Mouse (Mus musculus) CH12.LX (cell line): ENCODE results near the gene Clcn6. TPM values are rescaled to one million over a fixed set of nuclear protein-coding genes. Genes with fewer than 3 reads are reported as not detected.
A peak's percentile ranks its signal among the peaks of the same experiment; 100 is the strongest.

ENCODE experiments used
- DNase-seq: peaks from one replicate; pipeline ENCODE4 v3.0.0-alpha.2; 2013; ENCODE audit errors: extremely low read depth
- H3K27ac ChIP-seq: 2 replicates; pipeline ENCODE4 v1.5.1; 2012; ENCODE audit warnings: low read depth, mild to moderate bottlenecking, control low read depth, moderate library complexity; ENCODE audit not compliant: insufficient read depth
- H3K27me3 ChIP-seq: replicated peaks from 2 replicates; pipeline ENCODE3; 2012; ENCODE audit warnings: inconsistent platforms
- H3K36me3 ChIP-seq, 2 experiments: replicated peaks in 1 of 2; 2 replicates each; pipeline versions ENCODE3 to v1.6.1; 2012; ENCODE audit warnings: inconsistent platforms in 1 of 2, low read length in 1 of 2, mild to moderate bottlenecking in 1 of 2, mixed read lengths in 1 of 2, moderate library complexity in 1 of 2; ENCODE audit not compliant: control insufficient read depth in 1 of 2, insufficient read depth in 1 of 2
- H3K4me1 ChIP-seq, 2 experiments: 2 replicates each; pipeline ENCODE4 v1.6.1; 2012; ENCODE audit warnings: inconsistent platforms in 1 of 2, moderate library complexity in 1 of 2; ENCODE audit not compliant: insufficient read depth in 2 of 2, control insufficient read depth in 1 of 2
- H3K4me2 ChIP-seq: 2 replicates; pipeline ENCODE4 v1.6.1; 2012; ENCODE audit warnings: low read depth, mild to moderate bottlenecking, control low read depth; ENCODE audit not compliant: poor library complexity, insufficient read depth, severe bottlenecking
- H3K4me3 ChIP-seq, 3 experiments: fragments of 150-350 bp in 1 of 3; sonication (generic) in 1 of 3; replicated peaks in 1 of 3; 2 replicates each; pipeline versions ENCODE3 to v1.5.1; 2011 to 2012; ENCODE audit warnings: low read depth in 2 of 3, low read length in 2 of 3, mild to moderate bottlenecking in 2 of 3, moderate library complexity in 2 of 3, control low read depth in 1 of 3, improper control_type of control experiment in 1 of 3, inconsistent platforms in 1 of 3, mixed read lengths in 1 of 3; ENCODE audit not compliant: poor library complexity in 1 of 3
- H3K79me2 ChIP-seq: replicated peaks from 2 replicates; pipeline ENCODE4 v1.6.1; 2012; ENCODE audit warnings: mild to moderate bottlenecking, moderate library complexity; ENCODE audit not compliant: control insufficient read depth, poor library complexity, insufficient read depth, severe bottlenecking; ENCODE audit errors: extremely low read depth
- H3K9ac ChIP-seq: 2 replicates; pipeline ENCODE4 v1.6.1; 2012; ENCODE audit warnings: low read depth, mild to moderate bottlenecking, control low read depth, moderate library complexity; ENCODE audit not compliant: insufficient read depth
- H3K9me3 ChIP-seq: replicated peaks from 2 replicates; pipeline ENCODE3; 2012; ENCODE audit warnings: low read length, inconsistent platforms, mixed read lengths
- CHD1 ChIP-seq: IDR thresholded peaks from 2 replicates; pipeline ENCODE4 v1.6.1; 2012; ENCODE audit warnings: low read depth, low read length, improper control_type of control experiment, inconsistent platforms
- CTCF ChIP-seq, 2 experiments: IDR thresholded peaks in 1 of 2; conservative IDR thresholded peaks in 1 of 2; 2 replicates each; pipeline ENCODE4 v1.5.1; 2011 to 2012; ENCODE audit warnings: low read depth in 2 of 2, low read length in 2 of 2, improper control_type of control experiment in 1 of 2, inconsistent platforms in 1 of 2, mild to moderate bottlenecking in 1 of 2, moderate library complexity in 1 of 2
- EP300 ChIP-seq: IDR thresholded peaks from 2 replicates; pipeline ENCODE4 v1.6.1; 2011; ENCODE audit warnings: low read length, improper control_type of control experiment
- IRF4 ChIP-seq: IDR thresholded peaks from 2 replicates; pipeline ENCODE4 v1.6.1; 2014; ENCODE audit warnings: low read depth, mild to moderate bottlenecking, inconsistent platforms, low read length, improper control_type of control experiment
- JUN ChIP-seq: IDR thresholded peaks from 2 replicates; pipeline ENCODE4 v1.6.1; 2011; ENCODE audit warnings: low read depth, mild to moderate bottlenecking, low read length, improper control_type of control experiment, moderate library complexity; ENCODE audit not compliant: insufficient read depth
- KAT2A ChIP-seq: IDR thresholded peaks from 2 replicates; pipeline ENCODE4 v1.6.1; 2012; ENCODE audit warnings: low read length, improper control_type of control experiment, inconsistent platforms; ENCODE audit not compliant: insufficient replicate concordance
- MAFK ChIP-seq: IDR thresholded peaks from 2 replicates; pipeline ENCODE4 v1.6.1; 2011; ENCODE audit warnings: low read length, improper control_type of control experiment; ENCODE audit not compliant: insufficient replicate concordance
- MAZ ChIP-seq: IDR thresholded peaks from 2 replicates; pipeline ENCODE4 v1.6.1; 2012; ENCODE audit warnings: low read depth, mild to moderate bottlenecking, inconsistent platforms, low read length, improper control_type of control experiment, moderate library complexity
- MXI1 ChIP-seq: IDR thresholded peaks from 2 replicates; pipeline ENCODE4 v1.6.1; 2011; ENCODE audit warnings: mild to moderate bottlenecking, low read depth, low read length, improper control_type of control experiment
- NELFE ChIP-seq: IDR thresholded peaks from 2 replicates; pipeline ENCODE4 v1.6.1; 2011; ENCODE audit warnings: low read depth, low read length, improper control_type of control experiment
- PAX5 ChIP-seq: IDR thresholded peaks from 2 replicates; pipeline ENCODE4 v1.6.1; 2012; ENCODE audit warnings: low read length, inconsistent platforms, mixed read lengths
- POLR2A ChIP-seq: IDR thresholded peaks from 2 replicates; pipeline ENCODE4 v1.6.1; 2011; ENCODE audit warnings: low read depth, mild to moderate bottlenecking, improper control_type of control experiment, low read length
- RAD21 ChIP-seq: IDR thresholded peaks from 2 replicates; pipeline ENCODE4 v1.6.1; 2011; ENCODE audit warnings: low read depth, mild to moderate bottlenecking, low read length, improper control_type of control experiment, moderate library complexity
- TBP ChIP-seq: conservative IDR thresholded peaks from 2 replicates; pipeline ENCODE4 v1.6.1; 2011; ENCODE audit warnings: low read depth, low read length, improper control_type of control experiment
- TCF12 ChIP-seq: IDR thresholded peaks from 2 replicates; pipeline ENCODE4 v1.6.1; 2014; ENCODE audit warnings: low read depth, mild to moderate bottlenecking, inconsistent platforms, low read length, improper control_type of control experiment
- UBTF ChIP-seq: IDR thresholded peaks from 2 replicates; pipeline ENCODE4 v1.6.1; 2012; ENCODE audit warnings: low read depth, mild to moderate bottlenecking, inconsistent platforms, low read length, improper control_type of control experiment, moderate library complexity
- ZNF384 ChIP-seq: IDR thresholded peaks from 2 replicates; pipeline ENCODE4 v1.6.1; 2012; ENCODE audit warnings: low read depth, low read length, improper control_type of control experiment, inconsistent platforms
- dilution Hi-C: fragments of 300-500 bp; cut with MboI; formaldehyde crosslinking; loops from 2 replicates; pipeline ENCODE4 v1.14.3; 2020; ENCODE audit warnings: low sequenced_read_pairs; ENCODE audit not compliant: extremely low pct_unique_long_range_greater_than_20kb, extremely low pct_ligation_motif_present
- in situ Hi-C: fragments of 300-500 bp; cut with MboI; formaldehyde crosslinking; loops from 3 replicates; pipeline ENCODE4 v1.14.3; 2019; ENCODE audit warnings: low sequenced_read_pairs, low pct_ligation_motif_present, low pct_unique_long_range_greater_than_20kb, mixed read lengths
- polyA plus RNA-seq: library from polyadenylated mRNA; unstranded; fragments of >175 nt; gene quantifications from 2 replicates; pipeline ENCODE4 v1.2.1, GENCODE M21; 2012; ENCODE audit warnings: low read depth; ENCODE audit not compliant: insufficient read length
- total RNA-seq, 2 experiments: library from RNA; depleted of rRNA; stranded (reverse); fragments of 300-350 nt in 1 of 2; fragments of >200 nt in 1 of 2; gene quantifications; 2 replicates each; pipeline ENCODE4 v1.2.3; 2012 to 2014

Clcn6 gene
- total and polyA plus RNA-seq, 3 experiments = 4.8 to 10.6 (median 5.7) TPM

DNA sequence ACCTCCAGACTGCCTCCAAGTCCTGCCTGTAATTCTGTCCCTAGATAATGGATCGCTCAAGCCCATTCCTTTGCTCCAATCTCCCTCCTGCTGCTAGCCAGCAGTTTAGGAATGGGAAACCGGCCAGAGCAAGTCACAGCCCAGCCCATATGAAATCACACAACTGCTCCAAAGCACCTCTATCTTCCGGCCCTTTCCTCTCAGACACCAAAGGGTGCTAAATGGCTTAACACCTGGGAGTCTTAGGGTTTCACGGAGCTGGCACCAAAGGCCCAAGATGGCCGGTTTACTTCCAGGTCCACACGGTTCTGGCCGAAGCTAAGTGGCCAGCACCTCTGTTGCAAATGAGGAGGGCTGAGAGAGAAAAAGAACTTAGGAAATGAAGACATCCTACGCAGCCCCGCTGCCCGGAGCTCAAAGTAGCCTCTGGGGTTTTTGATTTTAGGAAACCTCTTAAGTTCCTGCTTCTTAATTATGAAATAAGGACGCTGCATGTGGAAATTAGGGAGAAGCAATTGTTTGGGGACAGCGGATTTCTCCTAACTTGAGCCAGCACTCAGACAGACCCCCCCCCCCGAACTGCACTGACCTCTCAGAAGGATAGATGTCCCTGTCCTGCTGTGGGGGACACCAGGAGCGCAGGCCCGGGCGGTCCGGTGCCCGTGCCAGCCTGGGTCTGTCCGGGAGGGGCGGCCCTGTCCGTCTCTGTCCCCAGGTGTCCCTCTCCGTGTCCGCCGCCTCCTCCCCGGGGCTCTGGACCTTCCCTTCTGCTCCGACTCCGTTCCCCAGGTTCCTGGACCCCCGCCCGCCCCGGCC lies 48.7 kb upstream of the Clcn6 start:
- Histone ChIP-seq H3K27ac (no peak overlapping the region), H3K4me2 (peak overlapping the region; percentile 72), H3K27me3 (no peaks in the 10 kb centered on the region), H3K79me2 (no peaks in the 10 kb centered on the region), H3K4me3 (peak overlapping the region; percentile 62 to 79 (median 74)), H3K36me3 (peaks cover 7 to 8% of the 10 kb centered on the region in 2 experiments), H3K4me1 (peaks cover 6 to 16% of the 10 kb centered on the region in 2 experiments; a peak in 3 of 4 replicates), H3K9ac (peak overlapping the region; percentile 64), H3K9me3 (no peaks in the 10 kb centered on the region)
- TF ChIP-seq TBP (no peak), CTCF (conservative IDR thresholded peaks at IDR 0.05 in 1 of 2, IDR thresholded peaks at IDR 0.05 in 1 of 2; ENCODE audit: low read depth in 2 of 2, low read length in 2 of 2) (no peak), MXI1 (no peak), TCF12 (no peak)
- DNase-seq = no peak
- in situ Hi-C loops (no loop called here), dilution Hi-C loops (no loop called here)

GRCm38 (mm10) chr4:148085907-148086305 lies 47.3 kb upstream of the Clcn6 start:
- dilution Hi-C loops = no loop called here

DNA sequence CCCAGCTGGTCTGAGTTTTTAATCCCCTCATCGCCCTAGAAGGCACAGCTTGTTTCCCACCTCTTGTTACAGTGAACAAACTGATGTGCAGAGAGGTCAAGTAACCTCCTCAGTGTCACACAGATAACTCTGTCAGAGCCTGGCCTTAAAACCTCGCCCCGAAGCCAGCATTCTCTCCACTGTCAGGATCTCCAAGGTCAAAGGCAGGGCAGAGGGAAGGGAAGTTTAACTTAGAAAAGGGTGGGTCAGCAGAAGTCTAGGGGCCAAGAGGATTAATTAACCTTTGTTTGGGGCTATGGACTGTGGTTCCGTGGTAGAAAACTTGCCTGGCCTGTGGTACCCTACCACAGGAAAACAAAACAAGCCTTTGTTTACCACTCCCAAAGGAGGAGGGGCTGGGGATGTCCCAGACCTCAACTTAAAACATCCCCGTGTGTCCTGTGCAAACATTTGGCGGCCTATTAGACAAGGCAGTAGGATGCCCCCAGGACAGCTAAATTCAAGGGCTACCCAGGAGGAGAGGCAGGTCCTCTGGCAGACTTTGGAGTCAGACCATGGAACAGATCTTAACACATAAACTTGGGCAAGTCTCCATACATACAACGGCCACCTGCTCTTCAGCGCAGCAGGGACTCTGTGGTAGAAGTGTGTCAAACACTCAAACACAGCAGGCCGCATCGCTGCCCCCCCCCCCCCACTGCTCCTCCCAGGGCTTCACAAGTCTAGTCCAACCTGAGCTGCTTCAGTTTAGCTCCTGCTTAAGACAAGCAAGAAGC lies 46.7 kb upstream of the Clcn6 start:
- peaks cover 6 to 16% of the 10 kb centered on the region in 2 experiments; a peak in 3 of 4 replicates for H3K4me1 ChIP-seq
- no peak overlapping the region for H3K27ac ChIP-seq
- H3K79me2 ChIP-seq = no peaks in the 10 kb centered on the region
- peaks cover 21 to 27% of the 10 kb centered on the region in 2 experiments for H3K36me3 ChIP-seq
- no peak overlapping the region for H3K9ac ChIP-seq
- no peaks in the 10 kb centered on the region for H3K9me3 ChIP-seq
- no peak for DNase-seq
- no peak for TF ChIP-seq KAT2A
- no peak for TF ChIP-seq POLR2A
- no peak for TF ChIP-seq MAFK
- TF ChIP-seq EP300 = no peak
- H3K4me2 ChIP-seq = no peak overlapping the region
- dilution Hi-C loops (no loop called here), in situ Hi-C loops (no loop called here)
- H3K27me3 ChIP-seq = no peaks in the 10 kb centered on the region
- H3K4me3 ChIP-seq = no peak overlapping the region

More at GRCm38 (mm10) chr4:148085907-148086305, 47.3 kb upstream of the Clcn6 start:
- Histone ChIP-seq H3K9ac (no peak overlapping the region), H3K79me2 (no peaks in the 10 kb centered on the region), H3K4me3 (no peak overlapping the region), H3K36me3 (peaks cover 15 to 21% of the 10 kb centered on the region in 2 experiments), H3K4me1 (peaks cover 6 to 16% of the 10 kb centered on the region in 2 experiments; a peak in 3 of 4 replicates), H3K9me3 (no peaks in the 10 kb centered on the region), H3K27ac (no peak overlapping the region), H3K4me2 (no peak overlapping the region), H3K27me3 (no peaks in the 10 kb centered on the region)
- no peak for DNase-seq
- in situ Hi-C loops = no loop called here
- TF ChIP-seq NELFE (no peak), RAD21 (no peak), UBTF (no peak), PAX5 (no peak), ZNF384 (no peak), JUN (no peak), CHD1 (no peak), IRF4 (no peak), MAZ (no peak), CTCF (conservative IDR thresholded peaks at IDR 0.05 in 1 of 2, IDR thresholded peaks at IDR 0.05 in 1 of 2; ENCODE audit: low read depth in 2 of 2, low read length in 2 of 2) (no peak)
